Mouse (Mus musculus) cortical plate, adult 2 months (tissue): Measurements from ENCODE around the gene Cxxc4.

Source experiments
- CTCF ChIP-seq: fragments of 200-500 bp; IDR thresholded peaks from 2 replicates; pipeline ENCODE4 v1.5.1; 2011; ENCODE audit warnings: mild to moderate bottlenecking, control low read depth, low read length; ENCODE audit not compliant: insufficient read depth; ENCODE audit errors: extremely low read depth
- POLR2A ChIP-seq: fragments of 200-500 bp; IDR thresholded peaks from 2 replicates; pipeline ENCODE4 v1.6.1; 2011; ENCODE audit warnings: mild to moderate bottlenecking, low read length, control low read depth; ENCODE audit not compliant: insufficient read depth; ENCODE audit errors: extremely low read depth

GRCm38 (mm10) chr3:134190046-134190445 lies 46.2 kb upstream of the Cxxc4 start:
- TF ChIP-seq CTCF, result no peak
- TF ChIP-seq POLR2A, result no peak
